Mouse (Mus musculus) cerebellum, postnatal 14 days (tissue): ENCODE measurements around the gene Tnfrsf13c.

Experiments
- DNase-seq, 2 experiments: peaks; one replicate each; pipeline ENCODE4 v3.0.0; 2021; ENCODE audit warnings: mixed read lengths in 2 of 2

Tnfrsf13c gene

GRCm38 (mm10) chr15:82229542-82230045, 5.4 kb upstream of the Tnfrsf13c start:
- DNase-seq = no peak

GRCm38 (mm10) chr15:82225769-82226168, 1.6 kb upstream of the Tnfrsf13c start:
- peak in 1 of 2 experiments; percentile 10 for DNase-seq

- DNase-seq = peak in 1 of 2 experiments; percentile 17
Measured at GRCm38 (mm10) chr15:82224602-82225215, 540 bp upstream of the Tnfrsf13c start.

DNA sequence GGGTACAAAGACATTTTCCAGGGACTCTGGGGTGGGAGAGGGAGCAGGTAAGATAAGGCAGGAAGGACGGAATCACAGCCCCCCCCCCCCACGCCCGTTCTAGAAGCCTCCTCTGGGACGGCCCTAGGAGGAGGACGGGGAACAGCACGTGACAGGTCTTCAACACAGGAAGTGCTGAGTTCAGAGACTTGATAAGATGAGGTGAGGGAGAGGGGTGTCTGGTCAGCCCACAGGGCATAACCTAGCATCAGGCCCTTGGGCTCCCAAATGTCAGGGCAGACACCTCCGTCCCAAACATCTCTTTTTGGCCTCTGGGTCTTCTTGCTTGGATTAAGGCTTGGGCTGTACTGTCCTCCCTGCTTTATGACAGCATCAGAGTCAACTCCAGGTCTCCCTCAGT, 918 bp downstream of the Tnfrsf13c start:
- DNase-seq = no peak

GRCm38 (mm10) chr15:82221104-82221860, 2.9 kb downstream of the Tnfrsf13c start:
- DNase-seq = peak; percentile 26 to 51

DNA sequence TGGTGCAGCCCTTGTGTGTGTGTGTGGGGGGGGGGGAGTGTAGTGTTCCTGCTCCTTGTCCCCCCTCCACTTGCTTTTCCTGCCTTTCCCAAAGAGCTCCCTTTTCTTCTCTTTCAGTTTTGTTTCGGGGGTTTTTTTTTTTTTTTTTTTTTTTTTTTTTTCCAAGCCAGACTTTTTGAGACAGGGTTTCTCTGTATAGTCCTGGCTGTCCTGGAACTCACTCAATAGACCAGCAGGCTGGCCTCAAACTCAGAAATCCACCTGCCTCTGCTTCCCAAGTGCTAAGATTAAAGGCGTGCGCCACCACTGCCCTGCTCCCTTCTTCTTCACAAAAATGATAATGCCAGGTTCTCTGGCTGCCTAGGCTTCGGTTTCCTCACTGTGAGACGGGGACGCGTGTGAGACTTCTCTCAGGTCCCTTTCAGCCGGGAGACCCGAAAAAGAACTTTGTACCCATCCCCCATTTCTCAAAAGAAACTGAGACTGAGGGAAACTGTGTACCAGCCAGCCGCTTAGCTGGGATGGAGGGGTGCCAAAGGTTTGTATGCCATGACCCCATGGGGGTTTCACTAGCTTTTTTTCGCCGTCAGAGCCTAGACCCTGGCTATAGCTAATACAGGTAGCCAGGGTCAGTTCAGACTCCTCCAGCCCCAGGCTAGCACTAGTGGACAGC, 4.0 kb downstream of the Tnfrsf13c start:
- peak; percentile 21 to 30 for DNase-seq

GRCm38 (mm10) chr15:82218778-82219666, 5.1 kb downstream of the Tnfrsf13c start:
- DNase-seq = peak in 1 of 2 experiments; percentile 12

DNA sequence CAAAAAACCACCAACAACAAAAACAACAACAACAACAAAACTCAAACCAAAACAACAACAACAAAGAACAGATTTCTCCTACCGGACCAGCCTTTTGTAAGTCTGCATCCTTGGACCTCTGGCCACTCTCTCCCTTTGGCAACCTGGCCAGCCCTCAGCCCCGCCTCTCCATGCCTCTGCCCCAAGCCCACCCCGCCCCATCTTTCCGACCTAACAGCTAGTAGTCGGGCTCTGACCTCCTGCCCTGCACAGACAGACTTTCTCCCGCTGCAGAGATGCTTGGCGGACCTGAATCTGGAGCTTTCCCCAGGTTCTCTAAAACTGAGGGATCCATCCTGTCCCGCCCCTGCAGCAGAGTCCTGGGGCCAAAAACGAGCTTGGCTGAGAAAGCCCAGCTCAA, 6.2 kb downstream of the Tnfrsf13c start:
- DNase-seq = peak in 1 of 2 experiments; percentile 4

GRCm38 (mm10) chr15:82217039-82217438, 7.1 kb downstream of the Tnfrsf13c start:
- peak in 1 of 2 experiments; percentile 33 for DNase-seq

GRCm38 (mm10) chr15:82216142-82216827, 7.9 kb downstream of the Tnfrsf13c start:
- DNase-seq = peak; percentile 62 to 68

- DNase-seq = peak; percentile 78 to 83
Measured at GRCm38 (mm10) chr15:82215332-82216046, 8.7 kb downstream of the Tnfrsf13c start.

DNA sequence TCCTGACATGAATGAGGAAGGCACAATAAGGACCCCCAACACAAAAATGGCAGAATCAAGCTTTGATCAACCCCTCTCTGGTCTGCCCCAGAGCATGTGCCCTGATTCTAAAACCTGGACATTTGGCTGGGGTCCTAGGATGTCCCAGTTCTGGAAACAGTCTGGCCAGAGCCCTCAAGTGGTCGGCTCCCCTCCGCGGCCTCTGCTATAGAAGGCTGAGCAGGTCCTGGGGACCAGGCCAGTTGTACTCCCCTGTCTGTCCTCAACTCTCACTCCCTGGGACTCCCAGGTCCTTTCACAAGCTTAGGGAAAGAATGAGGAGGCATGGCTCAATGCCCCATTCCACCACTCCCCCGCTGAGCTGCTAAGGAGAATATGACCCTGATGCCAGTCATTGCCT, 10.9 kb downstream of the Tnfrsf13c start:
- peak; percentile 58 to 65 for DNase-seq

DNA sequence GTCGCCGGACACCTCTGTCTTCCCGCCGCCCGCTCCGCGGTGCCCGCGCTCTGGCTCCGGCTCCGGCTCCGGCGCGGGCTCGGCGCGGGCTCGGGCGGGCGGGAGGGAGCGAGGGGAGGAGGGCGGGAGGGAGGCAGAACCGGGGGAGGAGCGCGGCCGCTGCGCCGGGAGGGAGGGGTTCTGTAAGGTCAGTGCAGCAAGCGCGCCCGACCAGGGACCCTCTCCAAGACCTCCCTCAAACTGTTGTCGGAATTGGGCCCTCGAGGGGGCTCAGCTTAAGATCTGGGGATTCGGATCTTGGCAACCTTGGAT, 11.5 kb downstream of the Tnfrsf13c start, which contains the start of gene Shisa8:
Shisa8 (minus strand) TSS at position 64 of the 312 bp plus-strand sequence.
- peak; percentile 75 to 82 for DNase-seq

DNA sequence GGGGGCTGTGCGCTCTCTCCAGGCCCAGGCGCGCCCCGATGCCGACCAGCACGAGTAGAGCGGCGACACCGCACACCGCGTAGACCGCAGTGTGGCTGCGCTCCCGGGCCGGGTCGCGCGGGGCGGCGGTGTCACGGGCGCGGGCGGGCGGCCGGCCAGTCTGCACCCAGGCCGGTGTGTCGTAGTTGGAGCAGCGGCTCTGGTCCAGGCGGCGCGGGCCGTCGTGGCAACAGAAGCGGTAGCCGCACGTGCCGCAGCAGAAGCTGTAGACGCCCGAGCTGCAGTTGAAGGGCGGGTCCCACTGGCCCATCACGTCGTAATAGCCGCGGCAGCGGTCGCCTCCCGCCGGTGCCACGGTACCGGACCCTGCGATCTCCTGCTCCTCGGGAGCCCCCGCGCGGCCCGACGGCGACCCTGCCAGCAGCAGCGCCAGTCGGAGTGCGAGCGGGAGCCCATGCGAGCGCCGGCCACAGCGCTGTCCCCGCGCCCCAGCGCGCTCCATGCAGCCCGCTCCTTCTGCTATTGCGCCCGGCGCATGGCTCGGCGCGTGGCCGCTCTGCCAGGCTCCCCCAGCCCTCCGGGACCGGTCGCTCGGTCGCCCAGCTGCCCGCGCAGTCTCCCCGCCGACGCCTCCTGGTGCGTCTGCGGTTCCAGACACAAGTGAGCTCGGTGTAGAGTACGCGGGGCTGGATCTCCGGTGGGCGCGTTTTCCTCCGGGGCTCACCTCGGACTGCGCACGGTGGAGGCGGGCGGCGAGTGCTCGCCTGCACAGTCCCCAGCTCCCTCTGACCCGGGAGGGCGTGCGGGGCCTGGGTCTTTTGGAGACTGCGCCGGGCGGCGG, 12.0 kb downstream of the Tnfrsf13c start:
- DNase-seq = peak; percentile 74 to 76

DNA sequence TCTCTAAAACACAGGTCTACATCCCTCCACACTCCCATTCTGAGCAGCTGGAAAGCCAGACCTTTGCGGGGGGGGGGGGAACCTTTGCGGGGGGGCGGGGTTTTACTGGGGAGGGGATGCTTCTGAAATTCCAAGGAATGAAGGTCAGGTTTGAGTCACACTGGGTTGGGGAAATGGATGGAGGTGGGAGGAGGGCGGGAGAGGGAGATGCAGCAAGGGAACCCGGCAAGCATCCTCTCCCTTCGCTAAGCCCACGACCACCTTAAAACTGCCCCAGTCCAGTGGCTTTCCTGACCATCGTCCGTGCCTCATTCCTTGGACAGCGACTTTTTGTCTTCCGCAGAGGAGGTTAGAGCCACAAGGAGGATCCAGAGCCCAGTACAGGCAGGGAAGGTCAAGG, 12.9 kb downstream of the Tnfrsf13c start:
- no peak for DNase-seq

DNA sequence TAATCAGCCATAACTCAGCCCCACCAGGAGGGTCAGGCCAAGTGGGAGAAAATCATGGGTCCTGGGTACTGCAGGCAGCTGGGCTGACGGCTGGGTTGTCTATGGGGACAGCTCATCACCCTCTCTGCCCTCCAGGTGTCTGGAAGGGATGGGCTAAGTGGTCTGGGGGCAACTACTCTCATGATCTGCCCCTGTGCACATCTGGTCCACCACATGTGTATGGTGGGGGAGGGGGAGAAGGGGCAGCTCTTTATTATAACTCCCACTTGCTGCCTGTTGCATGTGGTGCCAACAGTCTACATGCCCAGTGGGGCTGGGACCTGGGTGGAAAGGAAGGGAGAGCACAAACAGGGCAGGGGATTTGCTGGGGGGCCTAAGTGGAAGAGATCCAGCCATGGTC, 13.4 kb downstream of the Tnfrsf13c start:
- peak in 1 of 2 experiments; percentile 32 for DNase-seq

GRCm38 (mm10) chr15:82209295-82210050, 14.7 kb downstream of the Tnfrsf13c start:
- DNase-seq = peak; percentile 74

GRCm38 (mm10) chr15:82208307-82208706, 15.9 kb downstream of the Tnfrsf13c start:
- DNase-seq = peak in 1 of 2 experiments; percentile 34

DNA sequence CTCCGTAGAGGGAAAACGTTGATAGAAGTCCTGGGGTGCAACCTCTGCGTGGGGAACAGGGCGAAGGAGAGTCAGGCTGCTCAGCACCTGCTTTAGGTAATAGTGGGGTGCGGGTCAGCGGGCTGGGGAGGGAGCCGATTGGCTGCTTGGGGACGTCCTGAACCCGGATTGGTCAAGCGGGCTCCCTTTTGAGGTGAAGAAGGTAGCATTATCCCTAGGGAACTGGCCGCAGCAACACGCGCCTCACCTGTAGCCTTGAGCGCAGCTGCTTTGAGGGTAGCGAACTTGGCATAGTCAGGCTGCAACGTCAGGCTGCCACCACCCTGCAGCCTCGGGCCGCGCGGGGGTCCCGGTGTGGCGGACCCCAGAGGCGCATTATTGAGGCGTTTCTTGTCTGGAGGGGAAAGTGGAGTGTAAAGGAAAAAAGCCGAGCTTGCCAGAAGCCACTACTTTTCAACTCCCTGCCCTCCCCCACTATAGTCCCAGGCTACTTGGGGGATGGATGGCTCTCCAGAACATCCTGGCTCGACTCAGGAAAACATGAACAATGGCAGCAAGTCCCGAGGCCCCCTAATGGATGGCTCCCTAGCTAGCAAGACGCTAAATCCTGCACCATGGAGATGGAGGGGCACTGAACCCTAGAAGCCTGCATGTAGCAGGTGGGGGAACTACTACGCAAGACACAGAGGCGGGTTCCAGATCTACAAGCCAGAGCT, 16.5 kb downstream of the Tnfrsf13c start:
- peak; percentile 48 for DNase-seq
